Comparison of ENCODE assay signal across 8 mouse cellular contexts in genomic region chr9:44881941-44882435, GRCm38 (mm10). TPM values are rescaled to one million over a fixed set of nuclear protein-coding genes. Genes with fewer than 3 reads are reported as not detected.
A peak's percentile ranks its signal among the peaks of the same experiment; 100 is the strongest.
DNase-seq lines count a peak whose midpoint lies in the region; ATAC-seq lines count a peak whose summit lies in the region.

No protein-coding gene starts in this region.

- ATAC-seq in frontal cortex, adult (ENCODE audit: low TSS enrichment) = peak; percentile 35
- ATAC-seq in lung, embryonic 16.5 days (ENCODE audit: low read depth) = peak; percentile 76

- H3K4me2 ChIP-seq in lung, embryonic 16.5 days (ENCODE audit: low read depth, low read length) = peak overlapping the region; percentile 98

- no peaks in the 10 kb centered on the region for H3K27me3 ChIP-seq in hindbrain, embryonic 10.5 days (ENCODE audit: insufficient read depth, poor library complexity, severe bottlenecking)
- H3K27me3 ChIP-seq in lung, embryonic 16.5 days (ENCODE audit: control insufficient read depth, insufficient read depth, low read depth, low read length) = no peaks in the 10 kb centered on the region

- peaks cover 49% of the 10 kb centered on the region for H3K4me1 ChIP-seq in hindbrain, embryonic 10.5 days (replicated peaks)
- peaks cover 25% of the 10 kb centered on the region for H3K4me1 ChIP-seq in lung, embryonic 16.5 days (replicated peaks; ENCODE audit: control insufficient read depth, insufficient read depth, low read length)

- H3K9me3 ChIP-seq in hindbrain, embryonic 10.5 days = no peaks in the 10 kb centered on the region
- H3K9me3 ChIP-seq in lung, embryonic 16.5 days (ENCODE audit: control insufficient read depth, low read length) = no peaks in the 10 kb centered on the region

- under 1% methylated on average over 29 of the region's 29 CpGs for WGBS in hindbrain, embryonic 10.5 days
- 0% methylated on average over 29 of the region's 29 CpGs for WGBS in lung, embryonic 16.5 days

- H3K36me3 ChIP-seq in hindbrain, embryonic 10.5 days = peaks cover 13% of the 10 kb centered on the region
- no peaks in the 10 kb centered on the region for H3K36me3 ChIP-seq in lung, embryonic 16.5 days (ENCODE audit: control insufficient read depth, insufficient read depth, low read length)

- peak overlapping the region; percentile 100 for H3K4me3 ChIP-seq in hindbrain, embryonic 10.5 days
- H3K4me3 ChIP-seq in lung, embryonic 16.5 days (ENCODE audit: low read length) = peak overlapping the region; percentile 97

- DNase-seq in Muller cell, postnatal 12 days (ENCODE audit: inconsistent ontology term) = peak; percentile 79
- peak; percentile 81 for DNase-seq in cerebellum, adult 9-10 months
- DNase-seq in hindbrain, embryonic 10.5 days (ENCODE audit: low spot score) = peak; percentile 92
- DNase-seq in layer of hippocampus, adult 9-11 months = peak; percentile 77
- DNase-seq in ovary, postnatal 36 days (ENCODE audit: low spot score) = peak; percentile 76
- peak; percentile 83 for DNase-seq in thymus, postnatal 14 days

- peak overlapping the region; percentile 83 for H3K9ac ChIP-seq in lung, embryonic 16.5 days (ENCODE audit: low read length)

- peak overlapping the region; percentile 99 for H3K27ac ChIP-seq in hindbrain, embryonic 10.5 days
- peak overlapping the region; percentile 98 for H3K27ac ChIP-seq in lung, embryonic 16.5 days (ENCODE audit: low read length)

RNA-seq across cellular contexts. Expression of gene Kmt2a, which starts 0.9 kb away (rescaled TPM):
- 11.8 and 18.2 TPM in 2 replicates for polyA plus RNA-seq in hindbrain, embryonic 10.5 days (2016; fragmentation: Nextera tagmentation; extraction: Ambion mirVana)
- polyA plus RNA-seq in lung, embryonic 16.5 days (2015; fragmentation: Nextera tagmentation; extraction: Ambion mirVana) = 8.1 and 11.7 TPM in 2 replicates

RNA-seq across cellular contexts. Expression of gene Atp5l, which starts 38.6 kb away (rescaled TPM):
- polyA plus RNA-seq in hindbrain, embryonic 10.5 days (2016; fragmentation: Nextera tagmentation; extraction: Ambion mirVana) = 599 and 650 TPM in 2 replicates
- polyA plus RNA-seq in lung, embryonic 16.5 days (2015; fragmentation: Nextera tagmentation; extraction: Ambion mirVana) = 641 and 656 TPM in 2 replicates

Comparison
In these comparisons a context has a peak if more than half of its experiments do, and no peak if none do; other contexts are left out.
1. Peak in every context shown above with its lines: DNase-seq, ATAC-seq, H3K4me3 ChIP-seq and H3K27ac ChIP-seq.